Mouse (Mus musculus) midbrain, embryonic 16.5 days (tissue): Measurements from ENCODE around the gene Slc16a1. TPM values are rescaled to one million over a fixed set of nuclear protein-coding genes. Genes with fewer than 3 reads are reported as not detected.

Experiments
- ATAC-seq: fragments of 200-750 bp; cut with Nextera tagmentation; 2 replicates; pipeline ENCODE4 v1.8.0; 2017; ENCODE audit warnings: moderate TSS enrichment
- H3K27ac ChIP-seq: fragments of 300-500 bp; sonication (generic); 2 replicates; pipeline ENCODE4 v1.5.1; 2014; ENCODE audit warnings: mild to moderate bottlenecking, low read length, mixed read lengths
- H3K27me3 ChIP-seq: fragments of 300-500 bp; sonication (generic); 2 replicates; pipeline ENCODE4 v1.6.1; 2014; ENCODE audit warnings: low read depth, low read length, mixed read lengths; ENCODE audit not compliant: control insufficient read depth, insufficient read depth
- H3K36me3 ChIP-seq: fragments of 300-500 bp; sonication (generic); 2 replicates; pipeline ENCODE4 v1.6.1; 2014; ENCODE audit warnings: mild to moderate bottlenecking, low read length, moderate library complexity, mixed read lengths; ENCODE audit not compliant: control insufficient read depth, insufficient read depth
- H3K4me1 ChIP-seq: fragments of 300-500 bp; sonication (generic); 2 replicates; pipeline ENCODE4 v1.6.1; 2014; ENCODE audit warnings: mild to moderate bottlenecking, low read length, mixed read lengths; ENCODE audit not compliant: control insufficient read depth, insufficient read depth
- H3K4me2 ChIP-seq: fragments of 300-500 bp; sonication (generic); 2 replicates; pipeline ENCODE4 v1.6.1; 2014; ENCODE audit warnings: mild to moderate bottlenecking, low read length, mixed read lengths
- H3K4me3 ChIP-seq: fragments of 300-500 bp; sonication (generic); 2 replicates; pipeline ENCODE4 v1.5.1; 2014; ENCODE audit warnings: low read depth, mild to moderate bottlenecking, low read length, moderate library complexity, mixed read lengths
- H3K9ac ChIP-seq: fragments of 300-500 bp; sonication (generic); 2 replicates; pipeline ENCODE4 v1.6.1; 2014; ENCODE audit warnings: low read depth, low read length, mixed read lengths
- H3K9me3 ChIP-seq: fragments of 300-500 bp; sonication (generic); replicated peaks from 2 replicates; pipeline ENCODE4 v1.6.1; 2014; ENCODE audit warnings: mild to moderate bottlenecking, low read length, mixed read lengths; ENCODE audit not compliant: control insufficient read depth, poor library complexity, severe bottlenecking
- WGBS: fragments of 180-500 bp; shearing (Covaris S2); extraction: QIAGEN DNeasy Blood & Tissue Kit; methylation state at CpG from one replicate; pipeline ENCODE4 v1.1.7; 2014; 5-methylcytosine and 5-hydroxymethylcytosine counted together
- polyA plus RNA-seq: library from polyadenylated mRNA; unstranded; fragments of >200 nt; fragmentation: Nextera tagmentation; extraction: Ambion mirVana; gene quantifications from 2 replicates; pipeline ENCODE4 v1.2.1, GENCODE M21; 2015

Gene Slc16a1
- polyA plus RNA-seq, 1 experiment from 2014 or later: 10.2 TPM

DNA sequence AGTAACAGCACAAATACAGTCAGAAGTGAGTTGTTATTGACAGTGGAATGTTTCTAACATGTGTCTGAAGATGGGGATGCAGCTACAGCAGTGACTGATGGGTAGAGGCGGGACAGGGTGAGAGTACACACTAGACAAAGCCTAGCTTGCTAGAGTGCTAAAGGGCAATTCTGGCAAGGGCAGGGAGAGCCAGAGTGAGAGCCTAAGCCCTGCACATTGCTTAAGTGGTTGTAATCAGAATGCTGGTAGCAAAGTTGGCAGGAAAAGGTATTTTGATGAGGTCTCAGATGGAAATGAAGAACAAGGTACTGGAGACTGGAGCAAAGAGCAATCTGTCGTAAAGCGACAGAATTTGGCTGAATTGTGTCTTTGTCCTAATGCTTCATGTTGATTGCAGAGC, 26.5 kb upstream of the Slc16a1 start:
- H3K4me1 ChIP-seq: 0 out of 2 replicates have a peak, but pooled peaks cover 2% of the 10 kb centered on the region
- H3K27ac ChIP-seq: no peak overlapping the region
- H3K9me3 ChIP-seq: no peaks in the 10 kb centered on the region
- WGBS: 89% methylated on average over 3 of the region's 3 CpGs
- H3K4me3 ChIP-seq: no peak overlapping the region
- H3K36me3 ChIP-seq: no peaks in the 10 kb centered on the region
- H3K9ac ChIP-seq: no peak overlapping the region
- no peak for ATAC-seq
- no peak overlapping the region for H3K4me2 ChIP-seq
- no peaks in the 10 kb centered on the region for H3K27me3 ChIP-seq

DNA sequence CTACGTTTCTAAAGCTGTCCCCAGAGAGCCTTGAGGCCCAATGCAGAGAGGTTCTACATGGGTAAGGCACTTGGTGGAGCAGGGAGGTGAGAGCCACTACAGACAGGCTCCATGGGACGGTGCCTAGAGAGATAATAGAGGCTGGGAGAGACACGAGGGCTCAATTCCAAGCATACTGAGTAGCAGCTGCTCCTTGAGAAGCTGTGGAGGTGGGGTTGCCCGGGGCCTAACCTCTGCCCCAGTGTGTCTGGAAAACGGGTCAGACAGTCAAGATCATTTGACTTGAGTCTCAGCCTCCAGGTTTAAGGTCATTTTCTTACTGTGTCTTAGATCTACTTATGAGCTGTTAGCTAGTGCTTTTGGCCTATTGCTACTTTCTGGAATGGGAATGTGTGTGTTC, 25.4 kb upstream of the Slc16a1 start:
- Histone ChIP-seq H3K9me3 (no peaks in the 10 kb centered on the region), H3K27ac (no peak overlapping the region), H3K4me3 (no peak overlapping the region), H3K4me2 (no peak overlapping the region), H3K36me3 (no peaks in the 10 kb centered on the region), H3K9ac (no peak overlapping the region), H3K27me3 (no peaks in the 10 kb centered on the region), H3K4me1 (0 out of 2 replicates have a peak, but pooled peaks cover 2% of the 10 kb centered on the region)
- 71% methylated on average over 5 of the region's 5 CpGs for WGBS
- ATAC-seq: no peak

DNA sequence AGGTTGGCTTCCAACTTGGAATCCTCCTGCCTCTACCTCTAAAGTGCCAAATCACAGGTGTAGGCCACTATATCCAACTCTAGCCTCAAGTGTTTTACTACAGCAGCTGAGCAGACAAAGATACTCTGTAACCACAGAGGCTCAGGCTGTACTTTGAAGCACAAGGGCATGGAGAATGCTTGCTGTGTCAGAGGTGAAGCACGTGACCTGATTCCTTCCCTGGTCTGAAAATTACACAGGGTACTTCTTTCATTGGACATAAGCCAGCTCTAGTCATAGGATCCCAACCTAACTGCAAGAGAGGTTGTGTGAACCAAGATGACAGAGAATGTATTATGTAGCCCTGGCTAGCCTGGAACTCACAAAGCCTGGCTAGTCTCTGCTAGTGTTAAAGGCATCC, 24.4 kb upstream of the Slc16a1 start:
- Histone ChIP-seq H3K4me1 (0 out of 2 replicates have a peak, but pooled peaks cover 2% of the 10 kb centered on the region), H3K27me3 (no peaks in the 10 kb centered on the region), H3K9me3 (no peaks in the 10 kb centered on the region), H3K36me3 (no peaks in the 10 kb centered on the region), H3K9ac (no peak overlapping the region), H3K4me2 (no peak overlapping the region), H3K4me3 (no peak overlapping the region), H3K27ac (no peak overlapping the region)
- ATAC-seq: no peak
- 91% methylated on average over 1 of the region's 1 CpGs for WGBS

DNA sequence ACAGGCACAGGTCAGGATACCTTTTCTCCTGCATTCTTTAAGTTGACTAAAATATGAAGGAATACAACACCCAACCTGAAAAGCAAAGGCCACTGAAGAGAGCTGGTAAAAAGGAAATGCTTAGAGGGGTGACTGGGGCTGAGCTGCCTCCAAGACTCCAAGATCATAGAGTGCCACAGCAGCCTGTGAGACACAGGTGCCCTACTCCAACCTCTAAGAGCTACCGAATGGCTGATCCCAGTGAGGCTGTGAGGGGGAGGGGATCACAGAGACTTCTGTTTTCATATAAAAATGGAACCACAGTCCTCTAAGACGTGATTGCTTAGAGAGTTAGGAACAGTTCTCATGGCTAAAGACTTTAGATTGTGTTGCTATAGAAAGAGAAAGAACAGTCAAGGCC, 23.3 kb upstream of the Slc16a1 start:
- Histone ChIP-seq H3K4me2 (no peak overlapping the region), H3K4me1 (0 out of 2 replicates have a peak, but pooled peaks cover 2% of the 10 kb centered on the region), H3K27ac (no peak overlapping the region), H3K27me3 (no peaks in the 10 kb centered on the region), H3K9ac (no peak overlapping the region), H3K36me3 (no peaks in the 10 kb centered on the region), H3K4me3 (no peak overlapping the region), H3K9me3 (no peaks in the 10 kb centered on the region)
- WGBS: 76% methylated on average over 2 of the region's 2 CpGs
- ATAC-seq: no peak

DNA sequence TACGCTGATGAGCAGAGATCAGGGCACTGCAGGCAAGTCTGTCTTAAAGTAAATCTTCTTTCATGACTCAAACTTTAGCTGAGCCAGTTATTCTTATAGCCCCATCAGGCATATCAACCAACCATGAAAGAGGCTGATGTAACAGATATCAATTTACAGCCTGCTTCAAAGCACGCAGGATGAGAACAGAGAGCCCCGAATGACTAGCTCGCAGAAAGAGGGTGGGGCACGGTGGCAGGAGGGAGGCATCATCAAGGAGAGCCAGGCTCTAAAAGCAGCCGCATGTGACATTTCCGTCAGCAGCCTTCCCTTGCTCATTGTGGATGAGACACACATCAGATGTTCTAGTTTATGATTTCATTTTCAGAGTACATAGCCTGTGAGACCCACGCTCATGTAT, 22.3 kb upstream of the Slc16a1 start:
- Histone ChIP-seq H3K27ac (no peak overlapping the region), H3K36me3 (no peaks in the 10 kb centered on the region), H3K9me3 (no peaks in the 10 kb centered on the region), H3K9ac (no peak overlapping the region), H3K27me3 (no peaks in the 10 kb centered on the region), H3K4me2 (peak overlapping the region; percentile 18; the same call in 1 of the 2 replicates), H3K4me1 (0 out of 2 replicates have a peak, but pooled peaks cover 2% of the 10 kb centered on the region), H3K4me3 (no peak overlapping the region)
- 39% methylated on average over 8 of the region's 8 CpGs for WGBS
- no peak for ATAC-seq

DNA sequence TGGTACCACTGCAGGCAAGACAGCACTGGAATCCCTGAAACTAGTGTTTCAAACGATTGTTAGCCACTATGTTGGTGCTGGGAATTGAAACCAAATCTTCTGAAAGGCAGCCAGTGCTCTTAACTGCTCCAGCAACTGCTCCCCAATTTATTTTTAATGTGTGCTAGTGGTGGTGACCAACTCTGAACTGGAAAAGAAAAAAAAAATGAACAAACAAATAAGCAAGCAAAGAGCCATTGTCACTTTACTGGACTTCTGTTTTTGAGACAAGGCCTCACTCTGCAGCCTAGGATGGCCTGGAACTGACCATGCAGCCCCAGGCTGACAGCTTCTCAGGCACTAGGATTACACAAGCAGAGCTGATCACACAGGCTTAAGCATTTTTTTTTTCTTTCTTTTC, 16.6 kb upstream of the Slc16a1 start:
- Histone ChIP-seq H3K27me3 (no peaks in the 10 kb centered on the region), H3K4me3 (no peak overlapping the region), H3K36me3 (no peaks in the 10 kb centered on the region), H3K9me3 (no peaks in the 10 kb centered on the region), H3K9ac (no peak overlapping the region), H3K4me2 (no peak overlapping the region), H3K27ac (no peak overlapping the region), H3K4me1 (no peaks in the 10 kb centered on the region)
- 60% methylated on average over 1 of the region's 1 CpGs for WGBS
- no peak for ATAC-seq

DNA sequence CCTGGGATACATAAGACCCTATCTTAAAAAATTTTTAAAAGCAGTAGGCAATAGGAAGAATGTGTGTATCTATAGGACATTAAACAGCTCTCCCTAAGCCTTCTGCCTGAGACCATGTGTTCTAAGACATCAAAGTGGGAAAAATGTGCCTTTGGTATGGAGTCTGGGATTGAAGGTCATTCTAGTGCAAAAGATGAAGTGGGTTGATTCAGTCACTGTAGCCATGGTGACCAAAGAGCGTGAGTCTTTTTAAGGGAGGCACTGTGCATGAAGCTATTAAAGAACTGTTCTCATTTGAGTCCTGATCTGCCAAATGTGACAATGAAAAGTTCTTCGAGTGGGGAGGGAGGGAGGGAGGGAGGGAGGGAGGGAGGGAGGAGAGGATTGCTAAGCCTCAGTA, 8.7 kb upstream of the Slc16a1 start:
- Histone ChIP-seq H3K4me3 (no peak overlapping the region), H3K27me3 (no peaks in the 10 kb centered on the region), H3K9ac (no peak overlapping the region), H3K4me1 (no peaks in the 10 kb centered on the region; the same call in 1 of the 2 replicates), H3K27ac (no peak overlapping the region), H3K36me3 (no peaks in the 10 kb centered on the region), H3K9me3 (no peaks in the 10 kb centered on the region), H3K4me2 (no peak overlapping the region)
- ATAC-seq: peak; percentile 67
- 12% methylated on average over 1 of the region's 2 CpGs for WGBS

DNA sequence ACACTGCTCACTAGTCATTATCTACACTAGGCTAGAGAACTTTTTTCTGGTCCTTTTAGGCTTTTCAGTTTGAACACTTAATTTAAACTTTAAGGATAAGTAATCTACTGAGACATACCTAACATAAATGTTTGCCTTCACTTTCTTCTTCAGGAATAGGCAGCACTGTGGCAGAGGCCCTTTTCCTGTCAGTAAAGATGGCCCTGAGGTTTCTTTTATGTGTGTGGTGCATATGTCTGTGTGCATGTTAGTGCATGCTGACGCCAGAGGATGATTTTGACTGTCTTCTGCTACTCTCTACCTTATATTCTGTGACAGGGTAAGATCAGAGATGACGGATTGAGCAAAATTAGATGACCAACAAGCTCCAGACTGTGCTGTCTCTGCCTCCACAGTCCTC, 7.5 kb upstream of the Slc16a1 start:
- no peak overlapping the region for H3K27ac ChIP-seq
- no peak overlapping the region for H3K9ac ChIP-seq
- 98% methylated on average over 2 of the region's 2 CpGs for WGBS
- no peaks in the 10 kb centered on the region for H3K9me3 ChIP-seq
- H3K27me3 ChIP-seq: no peaks in the 10 kb centered on the region
- no peak overlapping the region for H3K4me2 ChIP-seq
- H3K4me1 ChIP-seq: no peaks in the 10 kb centered on the region; the same call in 1 of the 2 replicates
- H3K4me3 ChIP-seq: no peak overlapping the region
- no peaks in the 10 kb centered on the region for H3K36me3 ChIP-seq
- ATAC-seq: no peak

DNA sequence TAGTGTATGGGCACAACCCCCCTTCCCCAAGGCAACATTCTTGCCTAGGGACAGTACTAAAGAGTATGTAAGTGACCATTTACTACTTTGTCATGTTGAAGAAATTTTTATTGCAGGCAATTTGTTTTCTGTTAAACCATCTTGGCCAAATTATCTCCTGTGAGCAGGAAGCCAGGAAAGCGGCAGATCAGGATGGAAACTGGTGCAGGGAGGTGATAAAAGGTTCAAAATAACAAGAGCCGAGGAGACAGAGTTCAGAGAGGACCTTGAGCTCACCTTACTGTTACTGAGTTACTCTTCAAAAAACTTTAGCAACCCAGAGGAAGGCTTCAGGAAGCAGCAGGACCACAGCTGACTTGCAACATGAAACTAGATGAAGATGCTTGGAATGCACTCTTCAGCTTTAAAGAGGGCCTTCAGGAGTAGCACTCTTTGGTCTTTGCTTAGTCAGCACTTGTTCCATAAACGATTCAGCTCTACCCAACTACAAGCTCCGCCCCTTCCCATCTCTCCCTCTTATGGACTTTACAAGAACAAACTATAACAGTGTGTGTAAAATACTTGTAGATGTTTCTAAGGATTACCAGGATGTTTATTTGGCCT, 5.8 kb upstream of the Slc16a1 start:
- Histone ChIP-seq H3K9ac (no peak overlapping the region), H3K9me3 (no peaks in the 10 kb centered on the region), H3K27ac (no peak overlapping the region), H3K36me3 (no peaks in the 10 kb centered on the region), H3K27me3 (no peaks in the 10 kb centered on the region), H3K4me3 (no peak overlapping the region), H3K4me2 (no peak overlapping the region), H3K4me1 (peaks cover 1% of the 10 kb centered on the region)
- 90% methylated on average over 4 of the region's 4 CpGs for WGBS
- ATAC-seq: no peak
